Mouse (Mus musculus): ENCODE data around the gene Ddx43. TPM values are rescaled to one million over a fixed set of nuclear protein-coding genes. Genes with fewer than 3 reads are reported as not detected.

The Ddx43 gene
- polyA plus RNA-seq, 1 experiment from 2014 or later: 0.17 TPM

DNA sequence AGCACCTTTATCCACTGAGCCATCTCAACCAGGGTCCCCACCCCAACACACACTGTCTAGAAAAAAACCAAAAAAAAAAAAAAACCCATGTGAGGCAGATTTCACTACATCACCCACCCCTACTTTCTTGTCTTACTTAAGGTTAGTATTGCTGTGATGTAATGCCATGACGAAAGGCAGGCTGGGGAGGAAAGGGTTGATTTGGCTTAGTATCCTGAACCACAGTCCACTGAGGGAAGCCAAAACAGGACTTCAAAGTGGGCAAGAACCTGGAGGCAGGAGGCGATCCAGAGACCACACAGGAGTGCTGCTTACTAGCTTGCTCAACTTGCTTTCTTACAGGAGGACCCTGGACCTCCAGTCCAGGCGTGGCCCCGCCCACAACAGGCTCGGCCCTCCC, 54.8 kb downstream of the Ddx43 start:
- 74% methylated on average over 5 of the region's 5 CpGs for WGBS
- no peak overlapping the region for H3K9ac ChIP-seq
- no peak for ATAC-seq (ENCODE audit: borderline replicate concordance, extremely low read depth, low FRiP score, low TSS enrichment)
- no peak overlapping the region for H3K4me3 ChIP-seq
- no peak overlapping the region for H3K4me2 ChIP-seq
- H3K9me3 ChIP-seq: no peaks in the 10 kb centered on the region
- H3K36me3 ChIP-seq: peaks cover 37% of the 10 kb centered on the region
- H3K4me1 ChIP-seq: peaks cover 11% of the 10 kb centered on the region
- H3K27me3 ChIP-seq: peaks cover 12% of the 10 kb centered on the region
- no peak overlapping the region for H3K27ac ChIP-seq

DNA sequence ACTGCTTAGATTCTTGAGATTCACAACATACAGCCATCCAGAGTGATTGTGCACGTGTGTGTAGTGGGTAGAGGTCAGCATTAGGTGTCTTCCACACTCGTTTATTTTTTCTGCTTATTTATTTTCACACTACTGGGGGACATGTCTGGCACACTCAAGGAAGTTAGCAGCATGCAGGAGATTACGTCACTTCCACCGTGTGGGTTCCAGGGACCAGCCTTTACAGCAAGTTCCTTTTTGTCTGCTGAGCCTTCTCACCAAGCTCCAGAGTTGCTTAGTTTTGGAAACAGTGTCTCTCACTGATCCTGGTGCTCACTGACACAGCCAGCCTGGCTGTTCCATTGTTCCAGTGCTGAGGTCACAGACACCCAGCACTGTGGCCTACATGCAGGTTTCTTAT, 55.8 kb downstream of the Ddx43 start:
- Histone ChIP-seq H3K4me3 (no peak overlapping the region), H3K4me2 (no peak overlapping the region), H3K9ac (no peak overlapping the region), H3K9me3 (no peaks in the 10 kb centered on the region), H3K4me1 (peaks cover 11% of the 10 kb centered on the region), H3K36me3 (peaks cover 37% of the 10 kb centered on the region), H3K27ac (no peak overlapping the region), H3K27me3 (peaks cover 4% of the 10 kb centered on the region; the same call in 1 of the 2 replicates)
- 63% methylated on average over 4 of the region's 4 CpGs for WGBS
- no peak for ATAC-seq (ENCODE audit: borderline replicate concordance, extremely low read depth, low FRiP score, low TSS enrichment)

DNA sequence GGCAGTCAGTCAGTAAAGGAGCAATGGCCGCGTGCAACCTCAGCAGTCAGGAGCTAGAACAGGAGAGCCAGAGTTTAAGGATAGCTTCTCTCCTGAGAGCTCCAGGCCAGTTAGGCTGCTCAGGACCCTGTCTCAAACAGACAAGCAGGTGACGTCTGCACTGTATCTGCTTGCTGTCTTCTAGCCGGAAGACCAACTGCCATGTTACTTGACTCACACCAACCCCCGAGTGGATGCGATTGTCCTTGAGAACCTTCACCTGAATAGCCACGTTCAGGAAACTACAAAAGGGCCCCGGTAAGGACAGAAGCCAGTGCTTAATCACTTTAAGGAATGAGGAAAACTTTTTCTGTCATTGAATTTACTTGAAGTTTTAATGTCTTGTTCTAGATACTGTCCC, 61.4 kb downstream of the Ddx43 start:
- peaks cover 61% of the 10 kb centered on the region for H3K36me3 ChIP-seq

DNA sequence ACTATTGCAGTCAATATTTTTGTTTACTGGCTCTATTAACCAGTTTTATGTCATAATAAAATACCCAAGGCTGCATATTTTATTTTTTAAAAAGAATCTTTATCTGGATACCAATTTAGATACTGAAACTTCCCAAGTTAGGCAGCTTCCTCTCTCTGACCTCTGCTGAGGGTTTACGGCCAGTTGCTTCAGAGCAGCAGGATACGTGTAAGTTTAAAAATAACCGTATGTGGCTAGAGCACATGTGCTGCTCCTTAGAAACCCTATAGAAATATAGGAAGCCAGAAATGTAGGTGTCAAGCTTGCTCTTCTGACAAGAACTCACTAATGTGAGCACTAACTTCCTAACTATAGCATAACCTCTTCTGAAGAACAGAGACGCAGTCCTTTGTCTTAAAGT, 67.8 kb downstream of the Ddx43 start:
- Histone ChIP-seq H3K4me2 (no peak overlapping the region), H3K27me3 (no peaks in the 10 kb centered on the region), H3K27ac (no peak overlapping the region), H3K4me1 (no peaks in the 10 kb centered on the region), H3K4me3 (no peak overlapping the region), H3K36me3 (peaks cover 76% of the 10 kb centered on the region), H3K9me3 (no peaks in the 10 kb centered on the region), H3K9ac (no peak overlapping the region)
- 89% methylated on average over 4 of the region's 4 CpGs for WGBS
- ATAC-seq (ENCODE audit: borderline replicate concordance, extremely low read depth, low FRiP score, low TSS enrichment): no peak

More for the DNA sequence above, 61.4 kb downstream of the Ddx43 start:
- no peaks in the 10 kb centered on the region for H3K27me3 ChIP-seq
- no peak overlapping the region for H3K9ac ChIP-seq
- H3K4me3 ChIP-seq: no peak overlapping the region
- H3K4me2 ChIP-seq: no peak overlapping the region
- H3K4me1 ChIP-seq: no peaks in the 10 kb centered on the region
- H3K9me3 ChIP-seq: no peaks in the 10 kb centered on the region
- WGBS: 92% methylated on average over 8 of the region's 8 CpGs
- H3K27ac ChIP-seq: no peak overlapping the region
- no peak for ATAC-seq (ENCODE audit: borderline replicate concordance, extremely low read depth, low FRiP score, low TSS enrichment)

DNA sequence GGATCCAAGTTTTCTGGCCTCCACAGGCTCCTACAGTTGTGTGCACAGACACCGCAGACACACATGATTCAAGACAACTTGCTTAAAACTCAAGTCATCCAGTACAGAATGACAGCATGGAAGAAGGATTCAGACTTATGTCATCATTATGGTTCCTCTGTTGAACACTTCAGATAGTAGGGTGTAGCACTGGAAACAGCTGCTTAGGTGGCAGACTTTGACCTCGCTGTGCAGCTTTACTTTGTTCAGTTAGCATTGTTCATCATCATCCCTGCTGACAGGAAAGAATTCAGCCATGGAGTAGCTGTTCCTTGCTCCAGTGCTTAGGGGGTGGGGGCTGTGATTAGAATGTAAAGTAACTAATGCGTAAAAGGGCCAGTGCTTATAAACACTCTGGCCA, 70.1 kb downstream of the Ddx43 start:
- ATAC-seq (ENCODE audit: borderline replicate concordance, extremely low read depth, low FRiP score, low TSS enrichment): no peak
- H3K36me3 ChIP-seq: peaks cover 77% of the 10 kb centered on the region
- WGBS: 89% methylated on average over 3 of the region's 3 CpGs
- H3K4me2 ChIP-seq: no peak overlapping the region
- H3K4me1 ChIP-seq: no peaks in the 10 kb centered on the region
- no peaks in the 10 kb centered on the region for H3K9me3 ChIP-seq
- no peak overlapping the region for H3K9ac ChIP-seq
- H3K27ac ChIP-seq: no peak overlapping the region
- no peak overlapping the region for H3K4me3 ChIP-seq
- no peaks in the 10 kb centered on the region for H3K27me3 ChIP-seq

Other genes starting within 250 kb of the Ddx43 start
- gene Gsta4, start 213.0 kb upstream of the Ddx43 start, polyA plus RNA-seq (2015; fragmentation: Nextera tagmentation; extraction: Ambion mirVana): 71.6 and 77.3 TPM in 2 replicates
- 0.30 TPM in 1 of 2 replicates, not detected in the other for gene Gsta1, start 165.1 kb upstream of the Ddx43 start, polyA plus RNA-seq (2015; fragmentation: Nextera tagmentation; extraction: Ambion mirVana)
- gene Gm3776, start 138.6 kb upstream of the Ddx43 start, polyA plus RNA-seq (2015; fragmentation: Nextera tagmentation; extraction: Ambion mirVana): not detected in 2 replicates
- gene Gm10639, start 105.9 kb upstream of the Ddx43 start, polyA plus RNA-seq (2015; fragmentation: Nextera tagmentation; extraction: Ambion mirVana): not detected in 2 replicates
- gene Omt2a, start 81.0 kb upstream of the Ddx43 start, polyA plus RNA-seq (2015; fragmentation: Nextera tagmentation; extraction: Ambion mirVana): not detected in 2 replicates
- gene Omt2b, start 68.2 kb upstream of the Ddx43 start, polyA plus RNA-seq (2015; fragmentation: Nextera tagmentation; extraction: Ambion mirVana): not detected in 2 replicates
- gene Gsta2, start 40.0 kb upstream of the Ddx43 start, polyA plus RNA-seq (2015; fragmentation: Nextera tagmentation; extraction: Ambion mirVana): 0.79 and 1.1 TPM in 2 replicates
- gene Dppa5a, start 27.6 kb upstream of the Ddx43 start, polyA plus RNA-seq (2015; fragmentation: Nextera tagmentation; extraction: Ambion mirVana): not detected in 2 replicates
- gene Ooep, start 17.1 kb upstream of the Ddx43 start, polyA plus RNA-seq (2015; fragmentation: Nextera tagmentation; extraction: Ambion mirVana): 2.9 and 3.0 TPM in 2 replicates
- gene Cgas, start 47.5 kb downstream of the Ddx43 start, polyA plus RNA-seq (2015; fragmentation: Nextera tagmentation; extraction: Ambion mirVana): 2.6 and 3.0 TPM in 2 replicates
- gene Mto1, start 52.4 kb downstream of the Ddx43 start, polyA plus RNA-seq (2015; fragmentation: Nextera tagmentation; extraction: Ambion mirVana): 21.0 and 24.3 TPM in 2 replicates
- 0.56 and 0.94 TPM in 2 replicates for gene Gm17324, start 53.0 kb downstream of the Ddx43 start, polyA plus RNA-seq (2015; fragmentation: Nextera tagmentation; extraction: Ambion mirVana)
- 4,575 and 4,632 TPM in 2 replicates for gene Eef1a1, start 93.4 kb downstream of the Ddx43 start, polyA plus RNA-seq (2015; fragmentation: Nextera tagmentation; extraction: Ambion mirVana)
- 13.3 and 13.7 TPM in 2 replicates for gene Slc17a5, start 192.3 kb downstream of the Ddx43 start, polyA plus RNA-seq (2015; fragmentation: Nextera tagmentation; extraction: Ambion mirVana)
- gene Cd109, start 219.8 kb downstream of the Ddx43 start, polyA plus RNA-seq (2015; fragmentation: Nextera tagmentation; extraction: Ambion mirVana): 9.8 and 10.8 TPM in 2 replicates